16 mouse cellular contexts compared by ENCODE assay signal in genomic region chr12:48713646-48714045, GRCm38 (mm10).
DNase-seq lines count a peak whose midpoint lies in the region; ATAC-seq and TF ChIP-seq lines count a peak whose summit lies in the region.
"Had no signal": no experiment of that assay in that cellular context is flagged by ENCODE, and none has a peak within 500 bp of the region (broad histone marks: within the 10 kb centered on the region; RNA-seq: fewer than 3 reads in every experiment).

No protein-coding gene starts in this region.

- no peaks in the 10 kb centered on the region for H3K9me3 ChIP-seq in forebrain, embryonic 15.5 days
- no peaks in the 10 kb centered on the region for H3K9me3 ChIP-seq in forebrain, embryonic 10.5 days
- H3K9me3 ChIP-seq in midbrain, embryonic 14.5 days (ENCODE audit: control insufficient read depth, low read length) = no peaks in the 10 kb centered on the region
- H3K9me3 ChIP-seq in midbrain, embryonic 15.5 days = no peaks in the 10 kb centered on the region
- H3K9me3 ChIP-seq: midbrain, embryonic 13.5 days had no signal

- H3K4me1 ChIP-seq in forebrain, embryonic 15.5 days = no peaks in the 10 kb centered on the region
- H3K4me1 ChIP-seq in forebrain, embryonic 10.5 days = no peaks in the 10 kb centered on the region
- H3K4me1 ChIP-seq in midbrain, embryonic 14.5 days (ENCODE audit: control insufficient read depth, insufficient read depth, low read length) = no peaks in the 10 kb centered on the region
- H3K4me1 ChIP-seq in midbrain, embryonic 15.5 days = no peaks in the 10 kb centered on the region
- no peaks in the 10 kb centered on the region for H3K4me1 ChIP-seq in lung, adult 2 months (ENCODE audit: control insufficient read depth, insufficient read depth, low read length)
- H3K4me1 ChIP-seq: midbrain, embryonic 13.5 days had no signal

- peak; percentile 64 for ATAC-seq in forebrain, embryonic 15.5 days (replicated peaks)
- no peak for ATAC-seq in midbrain, embryonic 14.5 days (ENCODE audit: low FRiP score, low TSS enrichment)
- no peak for ATAC-seq in midbrain, embryonic 15.5 days (replicated peaks)
- ATAC-seq: intestine, postnatal 0 days; midbrain, embryonic 13.5 days had no signal

- TF ChIP-seq POLR2A in lung, adult 2 months (IDR thresholded peaks at IDR 0.05; ENCODE audit: borderline replicate concordance, extremely low read depth, low read depth, low read length) = no peak

- no peak overlapping the region for H3K27ac ChIP-seq in forebrain, embryonic 15.5 days (replicated peaks)
- no peak overlapping the region for H3K27ac ChIP-seq in forebrain, embryonic 10.5 days
- H3K27ac ChIP-seq in midbrain, embryonic 14.5 days (replicated peaks; ENCODE audit: low read depth, low read length) = no peak overlapping the region
- no peak overlapping the region for H3K27ac ChIP-seq in midbrain, embryonic 15.5 days
- H3K27ac ChIP-seq: midbrain, embryonic 13.5 days had no signal

- TF ChIP-seq CTCF in lung, adult 2 months (IDR thresholded peaks at IDR 0.05; ENCODE audit: insufficient read depth, low read length) = no peak

- H3K9ac ChIP-seq in forebrain, embryonic 15.5 days (replicated peaks) = no peak overlapping the region
- no peak overlapping the region for H3K9ac ChIP-seq in midbrain, embryonic 14.5 days (replicated peaks; ENCODE audit: low read length)
- H3K9ac ChIP-seq in midbrain, embryonic 15.5 days = no peak overlapping the region
- H3K9ac ChIP-seq: midbrain, embryonic 13.5 days had no signal

- H3K4me3 ChIP-seq in forebrain, embryonic 15.5 days = no peak overlapping the region
- no peak overlapping the region for H3K4me3 ChIP-seq in forebrain, embryonic 10.5 days
- no peak overlapping the region for H3K4me3 ChIP-seq in midbrain, embryonic 14.5 days (replicated peaks; ENCODE audit: low read depth, low read length)
- H3K4me3 ChIP-seq in midbrain, embryonic 15.5 days = no peak overlapping the region
- H3K4me3 ChIP-seq in lung, adult 2 months (replicated peaks; ENCODE audit: extremely low read depth, low read depth, low read length) = no peak overlapping the region
- H3K4me3 ChIP-seq: midbrain, embryonic 13.5 days had no signal

- no peaks in the 10 kb centered on the region for H3K27me3 ChIP-seq in forebrain, embryonic 15.5 days
- no peaks in the 10 kb centered on the region for H3K27me3 ChIP-seq in forebrain, embryonic 10.5 days (ENCODE audit: poor library complexity, severe bottlenecking)
- no peaks in the 10 kb centered on the region for H3K27me3 ChIP-seq in midbrain, embryonic 14.5 days (ENCODE audit: control insufficient read depth, insufficient read depth, low read length)
- H3K27me3 ChIP-seq in midbrain, embryonic 15.5 days (replicated peaks) = no peaks in the 10 kb centered on the region
- H3K27me3 ChIP-seq: midbrain, embryonic 13.5 days had no signal

- no peak for DNase-seq in forebrain, embryonic 10.5 days (ENCODE audit: extremely low spot score, low spot score)
- DNase-seq in midbrain, embryonic 14.5 days = peak; percentile 7
- DNase-seq in brain, adult 2 months (ENCODE audit: low read depth, low spot score) = peak; percentile 45
- peak; percentile 79 to 88 for DNase-seq in cerebellum, postnatal 10 days
- DNase-seq in yolk sac, embryonic 10.5 days (ENCODE audit: low spot score) = no peak
- DNase-seq in lung, adult 2 months = no peak
- DNase-seq: adrenal gland, adult 2 months; embryo, embryonic 11 days; gastrocnemius, postnatal 25 days; liver; lung, postnatal 10 days; thymus, postnatal 14 days had no signal

- H3K36me3 ChIP-seq in forebrain, embryonic 15.5 days = no peaks in the 10 kb centered on the region
- H3K36me3 ChIP-seq in forebrain, embryonic 10.5 days (replicated peaks) = no peaks in the 10 kb centered on the region
- no peaks in the 10 kb centered on the region for H3K36me3 ChIP-seq in midbrain, embryonic 14.5 days (ENCODE audit: control insufficient read depth, insufficient read depth, low read length)
- no peaks in the 10 kb centered on the region for H3K36me3 ChIP-seq in midbrain, embryonic 15.5 days (replicated peaks)
- H3K36me3 ChIP-seq: midbrain, embryonic 13.5 days had no signal

- no peak overlapping the region for H3K4me2 ChIP-seq in forebrain, embryonic 15.5 days (replicated peaks)
- H3K4me2 ChIP-seq in midbrain, embryonic 14.5 days (ENCODE audit: low read length) = no peak overlapping the region
- no peak overlapping the region for H3K4me2 ChIP-seq in midbrain, embryonic 15.5 days
- H3K4me2 ChIP-seq: midbrain, embryonic 13.5 days had no signal

- WGBS in forebrain, embryonic 15.5 days = 80% methylated on average over 4 of the region's 4 CpGs
- WGBS in forebrain, embryonic 10.5 days = 92% methylated on average over 4 of the region's 4 CpGs
- 90% methylated on average over 4 of the region's 4 CpGs for WGBS in midbrain, embryonic 14.5 days
- WGBS in midbrain, embryonic 15.5 days = 80% methylated on average over 4 of the region's 4 CpGs
- 86% methylated on average over 4 of the region's 4 CpGs for WGBS in lung, adult 2 months

Comparison
In these comparisons a context has a peak if more than half of its experiments do, and no peak if none do; other contexts are left out.
1. DNase-seq: peak in midbrain, embryonic 14.5 days (single experiment), brain, adult 2 months (single experiment) and cerebellum, postnatal 10 days (2 of 2); none in forebrain, embryonic 10.5 days (single experiment), yolk sac, embryonic 10.5 days (single experiment) and lung, adult 2 months (single experiment).